Mouse (Mus musculus): ENCODE measurements around the gene Mrgprx2.
"Not testable (repeated sequence)": the region's sequence is repeated elsewhere in the genome, so short reads cannot be mapped to it uniquely, and the experiment has no call there.

The Mrgprx2 gene

GRCm38 (mm10) chr7:48499221-48499620 lies at the start of gene Mrgprx2:
Gene Mrgprx2, minus strand, starts transcription at chr7:48499321.
- DNase-seq, result no peak

DNA sequence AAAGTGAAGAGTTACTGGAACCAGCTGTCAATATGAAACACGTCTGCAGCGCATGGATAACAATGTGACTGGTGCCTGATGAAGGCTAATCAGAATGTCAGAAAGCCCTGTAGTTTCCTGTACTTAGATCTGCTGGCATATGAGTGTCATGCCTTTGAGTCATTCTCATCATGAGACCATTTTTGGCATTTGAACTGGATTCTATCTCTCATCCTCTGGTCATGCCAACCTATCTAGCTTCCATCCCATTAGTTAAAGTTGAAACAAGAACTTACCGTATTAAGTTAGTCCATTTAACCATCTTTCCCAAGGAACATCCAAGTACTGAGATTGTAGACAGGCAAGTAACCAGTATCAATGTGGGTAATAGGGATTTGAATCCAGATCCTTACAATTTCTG lies 42.9 kb downstream of the Mrgprx2 start, which contains the start of gene Mrgprb1:
Mrgprb1 (minus strand) TSS at position 101 of the 400 bp plus-strand sequence.
- DNase-seq, result no peak

GRCm38 (mm10) chr7:48436581-48436980 lies 62.5 kb downstream of the Mrgprx2 start:
- DNase-seq, result no peak

DNA sequence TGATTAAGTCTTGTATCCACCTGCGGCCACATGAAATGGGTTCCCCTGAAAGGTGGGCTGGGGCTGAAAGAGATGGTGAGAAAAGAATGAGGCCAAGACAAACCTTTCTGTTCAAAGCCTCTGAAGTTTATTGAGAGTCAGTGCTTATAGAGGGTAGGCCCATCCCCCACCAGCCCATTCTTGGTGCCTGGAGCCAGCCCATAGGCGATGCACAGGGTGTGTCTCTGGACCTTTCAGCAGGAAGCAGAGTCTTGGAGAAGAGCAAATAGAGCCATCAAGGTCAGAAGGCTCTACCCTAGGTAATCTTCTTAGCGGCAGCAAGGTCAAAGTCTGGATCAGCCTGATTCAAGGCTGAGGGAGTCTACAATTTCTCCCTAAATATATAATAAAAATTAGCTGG lies 63.2 kb downstream of the Mrgprx2 start:
- DNase-seq, result not testable (repeated sequence)

Measured in thymus, postnatal 36 days (tissue).